Mouse (Mus musculus) retina, adult 2 months (tissue): ENCODE measurements around the gene Vmn2r44.
"Not testable (repeated sequence)": the region's sequence is repeated elsewhere in the genome, so short reads cannot be mapped to it uniquely, and the experiment has no call there.

Source experiments
- DNase-seq: peaks from one replicate; pipeline ENCODE4 v3.0.0-alpha.2; 2012; ENCODE audit warnings: low read depth, low spot score

Gene Vmn2r44

GRCm38 (mm10) chr7:8383233-8383632 is at the start of gene Vmn2r44:
Gene Vmn2r44, minus strand, starts transcription at chr7:8383333.
- not testable (repeated sequence) for DNase-seq

GRCm38 (mm10) chr7:8357879-8358278 is 25.3 kb downstream of the Vmn2r44 start:
- DNase-seq = not testable (repeated sequence)
